Mouse (Mus musculus) liver, postnatal 0 days (tissue): ENCODE data around the gene Pax7.

Experiments used
- CTCF ChIP-seq: sonication (generic); IDR thresholded peaks from 2 replicates; pipeline ENCODE4 v1.5.1; 2016; ENCODE audit warnings: antibody characterized with exemption, low read depth
- EP300 ChIP-seq: IDR thresholded peaks from 2 replicates; pipeline ENCODE4 v1.6.1; 2016; ENCODE audit warnings: antibody characterized with exemption, low read depth, mild to moderate bottlenecking

- TF ChIP-seq EP300 (no peak), CTCF (no peak)
Measured at GRCm38 (mm10) chr4:139819411-139820030, 13.8 kb downstream of the Pax7 start.
